26 mouse cellular contexts compared by ENCODE assay signal in the genomic region with DNA sequence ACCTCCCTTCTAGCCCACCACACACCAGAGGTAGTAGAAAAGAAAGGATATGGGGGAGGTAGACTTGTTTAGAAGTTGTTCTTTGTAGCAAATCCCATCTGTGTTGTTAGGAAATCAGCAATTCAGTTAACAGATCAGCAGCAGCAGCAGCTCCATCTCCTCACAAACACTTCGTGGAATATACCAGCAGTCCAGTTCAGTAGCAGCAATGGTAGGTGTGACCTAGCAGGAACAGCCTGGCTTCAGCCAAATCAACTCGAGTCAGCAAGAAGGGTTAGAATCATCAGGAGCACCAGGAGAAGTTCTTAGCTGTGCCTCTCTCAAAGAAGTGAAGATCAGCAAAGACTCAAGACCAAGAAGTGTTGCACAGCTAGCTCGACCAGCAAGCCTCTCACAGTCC. TPM values are rescaled to one million over a fixed set of nuclear protein-coding genes. Genes with fewer than 3 reads are reported as not detected.
DNase-seq lines count a peak whose midpoint lies in the region; ATAC-seq and TF ChIP-seq lines count a peak whose summit lies in the region.
"Had no signal": no experiment of that assay in that cellular context is flagged by ENCODE, and none has a peak within 500 bp of the region (broad histone marks: within the 10 kb centered on the region; RNA-seq: fewer than 3 reads in every experiment).

No protein-coding gene starts in this region.

- WGBS in lung, adult 2 months, result 61% methylated on average over 3 of the region's 3 CpGs
- WGBS in lung, embryonic 16.5 days, result 47% methylated on average over 3 of the region's 3 CpGs
- WGBS in heart, embryonic 11.5 days (ENCODE audit: insufficient replicate concordance), result 60% methylated on average over 3 of the region's 3 CpGs
- WGBS in midbrain, embryonic 16.5 days, result 72% methylated on average over 3 of the region's 3 CpGs

- DNase-seq in lung, adult 18-20 months, result peak; percentile 4 to 34
- DNase-seq in lung, adult 2 months, result no peak
- DNase-seq in lung, postnatal 14 days, result peak; percentile 17
- peak; percentile 33 to 75 for DNase-seq in lung, postnatal 4 days
- DNase-seq in kidney, postnatal 10 days, result no peak
- DNase-seq: adrenal gland, adult 8-10 months; adrenal gland, postnatal 25 days; cerebellum, adult 11-12 months; cerebellum, adult 8-10 months; cerebellum, postnatal 10 days; cerebellum, postnatal 36 days; embryo, embryonic 11 days; gastrocnemius, postnatal 25 days; heart, adult 18-20 months; heart, postnatal 14 days had no signal

- H3K9me3 ChIP-seq in lung, embryonic 16.5 days (ENCODE audit: control insufficient read depth, low read length), result no peaks in the 10 kb centered on the region
- no peaks in the 10 kb centered on the region for H3K9me3 ChIP-seq in heart, embryonic 11.5 days (replicated peaks; ENCODE audit: control insufficient read depth, low read length)
- H3K9me3 ChIP-seq in midbrain, embryonic 16.5 days (replicated peaks; ENCODE audit: control insufficient read depth, low read length, poor library complexity, severe bottlenecking), result no peaks in the 10 kb centered on the region
- H3K9me3 ChIP-seq: embryonic facial prominence, embryonic 10.5 days; embryonic facial prominence, embryonic 13.5 days; forebrain, embryonic 12.5 days; forebrain, embryonic 15.5 days; heart, embryonic 13.5 days; hindbrain, embryonic 12.5 days had no signal

- H3K4me2 ChIP-seq in lung, embryonic 16.5 days (ENCODE audit: low read depth, low read length), result no peak overlapping the region
- no peak overlapping the region for H3K4me2 ChIP-seq in heart, embryonic 11.5 days
- no peak overlapping the region for H3K4me2 ChIP-seq in midbrain, embryonic 16.5 days (ENCODE audit: low read length)
- H3K4me2 ChIP-seq: embryonic facial prominence, embryonic 13.5 days; forebrain, embryonic 12.5 days; forebrain, embryonic 15.5 days; heart, embryonic 13.5 days; hindbrain, embryonic 12.5 days had no signal

- no peak for TF ChIP-seq POLR2A in lung, adult 2 months (IDR thresholded peaks at IDR 0.05; ENCODE audit: borderline replicate concordance, extremely low read depth, low read depth, low read length)

- no peaks in the 10 kb centered on the region for H3K27me3 ChIP-seq in lung, embryonic 16.5 days (ENCODE audit: control insufficient read depth, insufficient read depth, low read depth, low read length)
- H3K27me3 ChIP-seq in heart, embryonic 11.5 days (ENCODE audit: control insufficient read depth, insufficient read depth, low read length), result no peaks in the 10 kb centered on the region
- H3K27me3 ChIP-seq in midbrain, embryonic 16.5 days (ENCODE audit: control insufficient read depth, insufficient read depth, low read depth, low read length), result no peaks in the 10 kb centered on the region
- H3K27me3 ChIP-seq: embryonic facial prominence, embryonic 13.5 days; forebrain, embryonic 12.5 days; forebrain, embryonic 15.5 days; heart, embryonic 13.5 days; hindbrain, embryonic 12.5 days had no signal

- H3K9ac ChIP-seq in lung, embryonic 16.5 days (ENCODE audit: low read length), result no peak overlapping the region
- no peak overlapping the region for H3K9ac ChIP-seq in heart, embryonic 11.5 days (ENCODE audit: low read depth, low read length)
- H3K9ac ChIP-seq in midbrain, embryonic 16.5 days (ENCODE audit: low read depth, low read length), result no peak overlapping the region
- H3K9ac ChIP-seq: embryonic facial prominence, embryonic 13.5 days; forebrain, embryonic 12.5 days; forebrain, embryonic 15.5 days; heart, embryonic 13.5 days; hindbrain, embryonic 12.5 days had no signal

- H3K36me3 ChIP-seq in lung, embryonic 16.5 days (ENCODE audit: control insufficient read depth, insufficient read depth, low read length), result no peaks in the 10 kb centered on the region
- no peaks in the 10 kb centered on the region for H3K36me3 ChIP-seq in heart, embryonic 11.5 days (ENCODE audit: control insufficient read depth, insufficient read depth, low read length)
- no peaks in the 10 kb centered on the region for H3K36me3 ChIP-seq in midbrain, embryonic 16.5 days (ENCODE audit: control insufficient read depth, insufficient read depth, low read length)
- H3K36me3 ChIP-seq: embryonic facial prominence, embryonic 10.5 days; embryonic facial prominence, embryonic 13.5 days; forebrain, embryonic 12.5 days; forebrain, embryonic 15.5 days; heart, embryonic 13.5 days; hindbrain, embryonic 12.5 days had no signal

- peak overlapping the region; percentile 17; the same call in 1 of the 2 replicates for H3K27ac ChIP-seq in lung, embryonic 16.5 days (ENCODE audit: low read length)
- no peak overlapping the region for H3K27ac ChIP-seq in heart, embryonic 11.5 days (ENCODE audit: low read depth, low read length)
- H3K27ac ChIP-seq in midbrain, embryonic 16.5 days (ENCODE audit: low read length), result no peak overlapping the region
- H3K27ac ChIP-seq: embryonic facial prominence, embryonic 10.5 days; embryonic facial prominence, embryonic 13.5 days; forebrain, embryonic 12.5 days; forebrain, embryonic 15.5 days; heart, embryonic 13.5 days; hindbrain, embryonic 12.5 days had no signal

- H3K4me1 ChIP-seq in lung, adult 2 months (ENCODE audit: control insufficient read depth, insufficient read depth, low read length), result no peaks in the 10 kb centered on the region
- H3K4me1 ChIP-seq in lung, embryonic 16.5 days (replicated peaks; ENCODE audit: control insufficient read depth, insufficient read depth, low read length), result no peaks in the 10 kb centered on the region
- no peaks in the 10 kb centered on the region for H3K4me1 ChIP-seq in heart, embryonic 11.5 days (ENCODE audit: control insufficient read depth, insufficient read depth, low read length)
- H3K4me1 ChIP-seq in midbrain, embryonic 16.5 days (ENCODE audit: control insufficient read depth, insufficient read depth, low read length), result no peaks in the 10 kb centered on the region
- H3K4me1 ChIP-seq: embryonic facial prominence, embryonic 13.5 days; forebrain, embryonic 12.5 days; forebrain, embryonic 15.5 days; heart, embryonic 13.5 days; hindbrain, embryonic 12.5 days had no signal

- TF ChIP-seq CTCF in lung, adult 2 months (IDR thresholded peaks at IDR 0.05; ENCODE audit: insufficient read depth, low read length), result no peak

- ATAC-seq in lung, embryonic 16.5 days (ENCODE audit: low read depth), result peak; percentile 91
- no peak for ATAC-seq in heart, embryonic 11.5 days (replicated peaks; ENCODE audit: insufficient number of reproducible peaks, low FRiP score, low TSS enrichment)
- no peak for ATAC-seq in midbrain, embryonic 16.5 days
- ATAC-seq: activated CD4-positive, CD25-positive, alpha-beta regulatory T cell, adult 4 months; forebrain, embryonic 15.5 days had no signal

- H3K4me3 ChIP-seq in lung, adult 2 months (replicated peaks; ENCODE audit: extremely low read depth, low read depth, low read length), result no peak overlapping the region
- H3K4me3 ChIP-seq in lung, embryonic 16.5 days (ENCODE audit: low read length), result no peak overlapping the region
- H3K4me3 ChIP-seq in heart, embryonic 11.5 days (ENCODE audit: low read depth, low read length), result no peak overlapping the region
- H3K4me3 ChIP-seq in midbrain, embryonic 16.5 days (ENCODE audit: low read depth, low read length), result no peak overlapping the region
- H3K4me3 ChIP-seq: embryonic facial prominence, embryonic 10.5 days; embryonic facial prominence, embryonic 13.5 days; erythroblast, embryonic 14.5 days; forebrain, embryonic 12.5 days; forebrain, embryonic 15.5 days; heart, embryonic 13.5 days; hindbrain, embryonic 12.5 days had no signal

RNA-seq across cellular contexts. Expression of gene Cul1, which starts 34.5 kb away (rescaled TPM):
- polyA plus RNA-seq in lung, adult 2 months (2012; rRNA removed), result 16.4 and 20.6 TPM in 2 replicates
- polyA plus RNA-seq in lung, embryonic 16.5 days (2015; fragmentation: Nextera tagmentation; extraction: Ambion mirVana), result 135 and 137 TPM in 2 replicates
- 116 and 132 TPM in 2 replicates for polyA plus RNA-seq in heart, embryonic 11.5 days (2014; fragmentation: Nextera tagmentation; extraction: Ambion mirVana)
- 129 and 130 TPM in 2 replicates for polyA plus RNA-seq in midbrain, embryonic 16.5 days (2015; fragmentation: Nextera tagmentation; extraction: Ambion mirVana)

Comparison
In these comparisons a context has a peak if more than half of its experiments do, and no peak if none do; other contexts are left out.
1. DNase-seq: peak in lung, adult 18-20 months (2 of 2), lung, postnatal 14 days (single experiment) and lung, postnatal 4 days (2 of 2); none in lung, adult 2 months (single experiment) and kidney, postnatal 10 days (single experiment).